Mouse (Mus musculus) MEL (cell line): ENCODE results near the gene Nxph3. TPM values are rescaled to one million over a fixed set of nuclear protein-coding genes. Genes with fewer than 3 reads are reported as not detected.
A peak's percentile ranks its signal among the peaks of the same experiment; 100 is the strongest.

Experiments used
- DNase-seq: peaks from one replicate; pipeline ENCODE4 v3.0.0; 2011; ENCODE audit warnings: low read depth, low spot score
- H3K27ac ChIP-seq: 2 replicates; pipeline ENCODE4 v1.5.1; 2012; ENCODE audit warnings: low read depth, mild to moderate bottlenecking, control low read depth, low read length, moderate library complexity; ENCODE audit not compliant: control insufficient read depth
- H3K27me3 ChIP-seq, 2 experiments: fragments of 150-350 bp in 1 of 2; sonication (generic) in 1 of 2; 2 replicates each; pipeline ENCODE4 v1.6.1; 2012; ENCODE audit warnings: low read length in 2 of 2, mild to moderate bottlenecking in 2 of 2, improper control_type of control experiment in 1 of 2, moderate library complexity in 1 of 2; ENCODE audit not compliant: insufficient read depth in 2 of 2, control insufficient read depth in 1 of 2
- H3K36me3 ChIP-seq, 2 experiments: 2 replicates each; pipeline ENCODE4 v1.6.1; 2012 to 2014; ENCODE audit warnings: low read length in 2 of 2, improper control_type of control experiment in 1 of 2, inconsistent platforms in 1 of 2, mild to moderate bottlenecking in 1 of 2; ENCODE audit not compliant: insufficient read depth in 2 of 2, control insufficient read depth in 1 of 2
- H3K4me1 ChIP-seq, 2 experiments: fragments of 150-350 bp in 1 of 2; sonication (generic) in 1 of 2; 2 replicates each; pipeline ENCODE4 v1.6.1; 2012; ENCODE audit warnings: low read length in 2 of 2, improper control_type of control experiment in 1 of 2, mild to moderate bottlenecking in 1 of 2; ENCODE audit not compliant: insufficient read depth in 2 of 2, control insufficient read depth in 1 of 2
- H3K4me3 ChIP-seq, 2 experiments: fragments of 150-350 bp in 1 of 2; sonication (generic) in 1 of 2; 2 replicates each; pipeline ENCODE4 v1.5.1; 2012; ENCODE audit warnings: low read depth in 2 of 2, low read length in 2 of 2, mild to moderate bottlenecking in 2 of 2, moderate library complexity in 2 of 2, control low read depth in 1 of 2, improper control_type of control experiment in 1 of 2; ENCODE audit not compliant: control insufficient read depth in 1 of 2, insufficient read depth in 1 of 2
- H3K79me2 ChIP-seq: 2 replicates; pipeline ENCODE4 v1.6.1; 2012; ENCODE audit warnings: mild to moderate bottlenecking, low read length, moderate library complexity; ENCODE audit not compliant: control insufficient read depth, poor library complexity, insufficient read depth
- H3K9ac ChIP-seq: 2 replicates; pipeline ENCODE4 v1.6.1; 2012; ENCODE audit warnings: low read depth, mild to moderate bottlenecking, control low read depth, low read length, moderate library complexity; ENCODE audit not compliant: control insufficient read depth, poor library complexity, severe bottlenecking
- H3K9me3 ChIP-seq: fragments of 150-350 bp; sonication (generic); replicated peaks from 2 replicates; pipeline ENCODE4 v1.6.1; 2012; ENCODE audit warnings: mild to moderate bottlenecking, low read length, improper control_type of control experiment, moderate library complexity; ENCODE audit not compliant: insufficient read depth
- CHD2 ChIP-seq: IDR thresholded peaks from 2 replicates; pipeline ENCODE4 v1.6.1; 2011; ENCODE audit warnings: low read length, improper control_type of control experiment
- CTCF ChIP-seq, 3 experiments: IDR thresholded peaks in 2 of 3; conservative IDR thresholded peaks in 1 of 3; 2 replicates each; pipeline ENCODE4 v1.5.1; 2011 to 2012; ENCODE audit warnings: low read length in 3 of 3, low read depth in 2 of 3, mild to moderate bottlenecking in 2 of 3, improper control_type of control experiment in 1 of 3, inconsistent platforms in 1 of 3, mixed read lengths in 1 of 3, moderate library complexity in 1 of 3; ENCODE audit not compliant: control insufficient read depth in 1 of 3, insufficient read depth in 1 of 3, poor library complexity in 1 of 3, severe bottlenecking in 1 of 3
- E2F4 ChIP-seq: IDR thresholded peaks from 2 replicates; pipeline ENCODE4 v1.6.1; 2011; ENCODE audit warnings: low read depth, low read length, improper control_type of control experiment, borderline replicate concordance
- ETS1 ChIP-seq: IDR thresholded peaks from 2 replicates; pipeline ENCODE4 v1.6.1; 2012; ENCODE audit warnings: low read depth, mild to moderate bottlenecking, inconsistent platforms, low read length, improper control_type of control experiment, moderate library complexity
- GATA1 ChIP-seq: IDR thresholded peaks from 2 replicates; pipeline ENCODE4 v1.6.1; 2011; ENCODE audit warnings: low read depth, low read length, improper control_type of control experiment
- KAT2A ChIP-seq: conservative IDR thresholded peaks from 2 replicates; pipeline ENCODE4 v1.6.1; 2012; ENCODE audit warnings: low read depth, low read length, improper control_type of control experiment, inconsistent platforms
- MAX ChIP-seq: IDR thresholded peaks from 2 replicates; pipeline ENCODE4 v1.6.1; 2011; ENCODE audit warnings: low read length, improper control_type of control experiment
- MEF2A ChIP-seq: IDR thresholded peaks from 2 replicates; pipeline ENCODE4 v1.6.1; 2014; ENCODE audit warnings: low read depth, mild to moderate bottlenecking, inconsistent platforms, low read length, improper control_type of control experiment; ENCODE audit not compliant: poor library complexity, insufficient replicate concordance, severe bottlenecking; ENCODE audit errors: extremely low read depth
- MXI1 ChIP-seq: IDR thresholded peaks from 2 replicates; pipeline ENCODE4 v1.6.1; 2011; ENCODE audit warnings: mild to moderate bottlenecking, low read depth, low read length, improper control_type of control experiment
- NRF1 ChIP-seq: IDR thresholded peaks from 2 replicates; pipeline ENCODE4 v1.6.1; 2014; ENCODE audit warnings: low read depth, mild to moderate bottlenecking, inconsistent platforms, low read length, improper control_type of control experiment, moderate library complexity; ENCODE audit not compliant: poor library complexity, insufficient read depth, severe bottlenecking
- POLR2A ChIP-seq, 2 experiments: IDR thresholded peaks; 2 replicates each; pipeline ENCODE4 v1.6.1; 2011 to 2012; ENCODE audit warnings: low read length in 2 of 2, mild to moderate bottlenecking in 2 of 2, control low read depth in 1 of 2, improper control_type of control experiment in 1 of 2, low read depth in 1 of 2, moderate library complexity in 1 of 2; ENCODE audit not compliant: control insufficient read depth in 1 of 2, insufficient read depth in 1 of 2, poor library complexity in 1 of 2
- POLR2AphosphoS2 ChIP-seq: IDR thresholded peaks from 2 replicates; pipeline ENCODE4 v1.6.1; 2011; ENCODE audit warnings: low read length, improper control_type of control experiment
- POLR2AphosphoS5 ChIP-seq: IDR thresholded peaks from 2 replicates; pipeline ENCODE4 v1.6.1; 2012; ENCODE audit warnings: low read depth, borderline replicate concordance, mild to moderate bottlenecking, inconsistent platforms, low read length, moderate library complexity, mixed read lengths
- TAL1 ChIP-seq: IDR thresholded peaks from 2 replicates; pipeline ENCODE4 v1.6.1; 2012; ENCODE audit warnings: mild to moderate bottlenecking, inconsistent platforms, low read length, moderate library complexity, mixed read lengths
- TBP ChIP-seq: IDR thresholded peaks from 2 replicates; pipeline ENCODE4 v1.8.0; 2011; ENCODE audit warnings: low read depth, low read length, improper control_type of control experiment
- UBTF ChIP-seq: IDR thresholded peaks from 2 replicates; pipeline ENCODE4 v1.6.1; 2012; ENCODE audit warnings: low read depth, mild to moderate bottlenecking, inconsistent platforms, low read length, improper control_type of control experiment, moderate library complexity, borderline replicate concordance; ENCODE audit not compliant: insufficient read depth
- USF1 ChIP-seq: IDR thresholded peaks from 2 replicates; pipeline ENCODE4 v1.6.1; 2014; ENCODE audit warnings: low read depth, mild to moderate bottlenecking, inconsistent platforms, low read length, improper control_type of control experiment, moderate library complexity
- USF2 ChIP-seq, 2 experiments: IDR thresholded peaks; 2 replicates each; pipeline ENCODE4 v1.6.1; 2011 to 2012; ENCODE audit warnings: improper control_type of control experiment in 2 of 2, low read length in 2 of 2, borderline replicate concordance in 1 of 2, inconsistent platforms in 1 of 2, low read depth in 1 of 2, mild to moderate bottlenecking in 1 of 2; ENCODE audit not compliant: insufficient read depth in 1 of 2
- ZC3H11A ChIP-seq: IDR thresholded peaks from 2 replicates; pipeline ENCODE4 v1.6.1; 2012; ENCODE audit warnings: low read depth, mild to moderate bottlenecking, inconsistent platforms, low read length, improper control_type of control experiment
- ZKSCAN1 ChIP-seq: IDR thresholded peaks from 2 replicates; pipeline ENCODE4 v1.6.1; 2012; ENCODE audit warnings: low read depth, mild to moderate bottlenecking, inconsistent platforms, low read length, improper control_type of control experiment, moderate library complexity
- ZNF384 ChIP-seq: IDR thresholded peaks from 2 replicates; pipeline ENCODE4 v1.6.1; 2012; ENCODE audit warnings: low read depth, mild to moderate bottlenecking, inconsistent platforms, low read length, improper control_type of control experiment
- polyA plus RNA-seq, 2 experiments: library from polyadenylated mRNA; stranded (reverse) in 1 of 2; unstranded in 1 of 2; fragments of >175 nt in 1 of 2; fragments of >200 nt in 1 of 2; gene quantifications; 2 replicates each; pipeline versions ENCODE4 v1.2.1 to v1.2.4; 2012; ENCODE audit warnings: low replicate concordance in 2 of 2, low read depth in 1 of 2; ENCODE audit not compliant: insufficient read length in 2 of 2, insufficient read depth in 1 of 2, missing spikeins in 1 of 2
- total RNA-seq: library from RNA; depleted of rRNA; stranded (reverse); fragments of 300-350 nt; gene quantifications from 2 replicates; pipeline ENCODE4 v1.2.3, GENCODE M21; 2012; rRNA removed

Nxph3 gene
- total RNA-seq (not detected in 2 replicates), polyA plus RNA-seq (not detected)

GRCm38 (mm10) chr11:95514298-95514861, at the start of gene Nxph3:
Gene Nxph3 (minus strand): TSS chr11:95514570.
- H3K9me3 ChIP-seq = no peaks in the 10 kb centered on the region
- no peaks in the 10 kb centered on the region for H3K4me1 ChIP-seq
- TF ChIP-seq USF1 (no peak), KAT2A (no peak), ZC3H11A (no peak), UBTF (no peak), CHD2 (no peak), E2F4 (no peak), POLR2AphosphoS5 (no peak), ETS1 (no peak), TAL1 (no peak), NRF1 (no peak), ZKSCAN1 (no peak), GATA1 (no peak), MEF2A (no peak), TBP (no peak), MXI1 (no peak), USF2 (IDR thresholded peaks at IDR 0.05; ENCODE audit: borderline replicate concordance in 1 of 2, insufficient read depth in 1 of 2, low read depth in 1 of 2, low read length in 2 of 2) (no peak), MAX (no peak)
- no peaks in the 10 kb centered on the region for H3K36me3 ChIP-seq
- no peaks in the 10 kb centered on the region for H3K27me3 ChIP-seq
- H3K4me3 ChIP-seq = no peak within 1 kb of the TSS
- no peak within 1 kb of the TSS for H3K9ac ChIP-seq
- H3K27ac ChIP-seq = no peak within 1 kb of the TSS
- H3K79me2 ChIP-seq = no peaks in the 10 kb centered on the region
- DNase-seq = no peak

GRCm38 (mm10) chr11:95563849-95564248, 49.5 kb upstream of the Nxph3 start:
- Histone ChIP-seq H3K27ac (no peak overlapping the region), H3K4me3 (no peak overlapping the region), H3K9ac (no peak overlapping the region), H3K36me3 (no peaks in the 10 kb centered on the region), H3K4me1 (no peaks in the 10 kb centered on the region), H3K79me2 (no peaks in the 10 kb centered on the region), H3K27me3 (peaks cover 2 to 4% of the 10 kb centered on the region in 2 experiments), H3K9me3 (no peaks in the 10 kb centered on the region)
- TF ChIP-seq ZNF384 = no peak
- TF ChIP-seq POLR2A (IDR thresholded peaks at IDR 0.05; ENCODE audit: control insufficient read depth in 1 of 2, insufficient read depth in 1 of 2, low read depth in 1 of 2, low read length in 2 of 2, poor library complexity in 1 of 2) = no peak
- no peak for TF ChIP-seq POLR2AphosphoS2
- TF ChIP-seq TAL1 = no peak
- TF ChIP-seq CTCF (IDR thresholded peaks at IDR 0.05 in 2 of 3, conservative IDR thresholded peaks at IDR 0.05 in 1 of 3; ENCODE audit: control insufficient read depth in 1 of 3, insufficient read depth in 1 of 3, low read depth in 2 of 3, low read length in 3 of 3, poor library complexity in 1 of 3, severe bottlenecking in 1 of 3) = peak; percentile 21 to 36 (median 28); a peak in 2 of 6 replicates
- no peak for TF ChIP-seq ZKSCAN1
- peak; percentile 16 for DNase-seq
